Mouse (Mus musculus) liver (tissue): Measurements from ENCODE around the gene Elovl1.

Experiments
- DNase-seq: peaks from one replicate; pipeline ENCODE4 v3.0.0-alpha.2; 2020; ENCODE audit warnings: mixed read lengths

Elovl1 gene

DNA sequence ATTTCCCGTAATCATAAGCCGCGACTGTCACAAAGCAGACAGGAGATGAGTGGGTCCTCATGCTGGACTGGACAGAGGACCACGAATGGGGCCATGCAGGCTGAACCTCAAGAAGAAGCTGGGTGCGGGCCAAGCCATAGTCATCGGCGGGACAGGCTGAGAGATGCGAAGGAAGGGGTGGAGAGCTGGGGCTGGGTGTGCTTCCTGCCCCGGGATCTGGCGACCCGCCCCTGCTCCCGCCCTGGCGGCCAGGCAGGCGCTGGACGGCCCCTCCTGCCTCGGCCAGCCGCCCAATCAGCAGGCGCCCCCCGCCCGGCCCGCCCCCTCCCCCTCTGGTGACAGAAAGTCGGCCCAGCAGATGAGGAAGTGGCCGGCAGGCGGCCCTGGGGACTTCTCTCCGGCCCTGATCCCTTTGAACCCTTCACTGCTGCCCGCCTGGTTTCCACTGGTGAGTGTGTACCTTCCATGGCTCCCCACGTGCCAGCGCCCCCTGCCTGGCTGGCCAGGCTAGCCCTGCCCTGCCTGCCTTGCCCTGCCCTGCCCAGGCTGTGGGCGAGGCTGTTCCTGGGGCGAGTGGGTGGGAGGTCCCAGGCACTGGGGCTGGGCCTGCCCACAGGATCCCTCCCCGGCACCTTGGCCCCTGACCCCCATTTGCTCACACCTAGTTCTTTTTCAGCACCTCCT is at the start of gene Elovl1:
TSS of gene Elovl1 (plus strand) at position 326 of the 684 bp plus-strand sequence.
- peak; percentile 94 for DNase-seq

DNA sequence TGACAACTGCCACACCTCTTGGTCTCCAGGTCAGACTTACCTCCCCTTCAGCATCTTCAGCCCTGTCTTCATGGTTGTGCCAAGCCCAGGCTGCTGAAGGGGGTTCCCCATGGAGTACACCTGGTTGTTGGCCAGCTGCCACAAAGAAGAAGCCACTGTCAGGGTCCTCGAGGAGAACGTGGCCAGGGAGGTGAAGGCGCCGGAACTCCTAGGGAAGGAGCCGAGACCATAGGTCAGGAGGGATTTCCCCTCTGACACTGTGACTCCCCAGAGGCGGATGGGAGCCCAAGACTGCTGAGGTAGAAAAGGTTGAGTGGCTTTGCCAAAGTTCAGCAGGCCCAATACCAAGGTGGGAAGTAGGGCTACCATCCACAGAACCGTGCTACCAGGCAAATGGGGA is 44.6 kb upstream of the Elovl1 start:
- DNase-seq, result no peak

DNA sequence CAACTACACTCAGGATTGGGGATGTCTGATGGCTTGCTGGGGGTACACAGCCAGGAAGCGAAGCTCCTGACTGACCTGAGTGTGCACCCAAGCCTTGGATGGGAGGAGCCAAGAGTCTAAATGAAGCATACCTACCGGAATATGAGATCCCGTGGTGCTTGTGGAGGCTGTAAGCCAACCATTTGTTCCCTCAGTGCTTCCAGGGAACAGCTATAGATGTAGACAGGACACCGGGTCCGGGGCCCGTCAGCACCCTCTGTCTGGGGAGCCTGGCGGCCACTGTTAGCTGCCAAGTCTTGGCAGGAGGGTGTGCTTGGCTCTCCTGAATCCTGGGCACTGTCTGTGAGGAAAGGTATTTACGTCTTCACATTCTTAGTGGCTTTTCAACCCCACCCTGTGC is 40.6 kb upstream of the Elovl1 start:
- DNase-seq, result no peak

- no peak for DNase-seq
Measured at GRCm38 (mm10) chr4:118390146-118390545, 37.7 kb upstream of the Elovl1 start.

GRCm38 (mm10) chr4:118394505-118394904 is 33.4 kb upstream of the Elovl1 start:
- no peak for DNase-seq

GRCm38 (mm10) chr4:118395289-118395688 is 32.6 kb upstream of the Elovl1 start:
- no peak for DNase-seq

GRCm38 (mm10) chr4:118396433-118396832 is 31.5 kb upstream of the Elovl1 start:
- DNase-seq, result no peak

DNA sequence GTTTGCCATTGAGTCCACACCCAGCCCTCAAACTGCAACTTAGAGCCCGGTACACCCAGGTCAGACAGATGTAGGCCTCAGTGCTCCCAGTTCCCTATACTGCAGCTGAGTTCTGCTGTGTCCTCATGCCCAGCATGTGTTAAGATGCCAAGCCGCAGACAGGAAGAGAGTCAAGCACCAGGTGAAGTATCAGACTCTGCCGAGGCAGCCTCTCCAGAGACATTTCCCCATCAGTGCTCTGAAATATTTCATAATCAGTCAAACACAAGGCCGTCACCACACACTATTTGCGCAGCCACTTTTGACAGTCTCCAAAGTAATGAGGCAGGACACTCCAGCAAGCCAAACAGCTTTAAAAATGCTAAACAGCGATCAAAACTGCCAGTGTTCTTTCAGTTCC is 29.5 kb upstream of the Elovl1 start:
- DNase-seq, result no peak

- DNase-seq, result no peak
Measured at GRCm38 (mm10) chr4:118401421-118401820, 26.5 kb upstream of the Elovl1 start.

GRCm38 (mm10) chr4:118401918-118402317 is 26.0 kb upstream of the Elovl1 start:
- peak; percentile 27 for DNase-seq

GRCm38 (mm10) chr4:118402701-118403100 is 25.2 kb upstream of the Elovl1 start:
- no peak for DNase-seq

DNA sequence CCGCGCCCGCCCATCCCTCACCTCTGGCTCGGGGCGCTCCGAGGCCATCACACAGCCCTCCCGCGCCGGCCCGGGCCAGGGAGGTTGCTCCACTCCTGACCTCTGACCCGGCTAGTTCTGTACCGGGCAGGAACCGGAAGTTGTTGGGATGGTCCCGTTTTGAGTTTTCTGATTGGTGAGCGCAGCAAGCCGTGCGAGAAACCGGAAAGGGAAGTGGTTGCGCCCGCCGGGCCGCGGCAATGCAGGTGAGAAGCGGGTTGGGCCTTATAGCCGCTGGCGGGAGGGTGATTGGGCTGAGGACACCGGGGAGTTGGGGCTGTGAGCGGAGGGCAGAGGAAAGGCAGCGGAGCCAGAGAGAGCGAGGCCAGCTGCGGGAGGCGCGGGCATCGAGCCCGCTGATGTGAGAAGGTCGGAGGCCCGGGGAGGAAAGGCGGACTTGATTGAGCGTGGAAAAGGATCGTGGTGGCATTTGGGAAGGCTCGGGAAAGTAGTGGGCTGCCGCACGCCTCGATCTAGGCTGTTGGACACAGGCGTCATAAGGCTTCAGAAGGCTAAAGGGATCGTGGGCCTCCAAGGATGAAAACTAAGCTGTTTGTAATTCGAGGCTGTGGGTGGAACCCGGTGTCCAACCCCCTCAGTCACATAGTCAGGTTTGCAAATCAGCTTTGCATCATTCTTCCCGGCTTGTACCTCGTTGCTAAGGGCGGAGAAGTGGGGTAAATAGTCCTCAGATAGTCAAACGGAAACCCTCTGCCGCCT is 18.6 kb upstream of the Elovl1 start, which contains the start of the genes Szt2 and Med8:
TSS of gene Szt2 (minus strand) at position 132 of the 759 bp plus-strand sequence.
TSS of gene Med8 (plus strand) at position 196 of the 759 bp plus-strand sequence.
- DNase-seq, result peak; percentile 91

GRCm38 (mm10) chr4:118410871-118411270 is 17.0 kb upstream of the Elovl1 start:
- no peak for DNase-seq

GRCm38 (mm10) chr4:118413553-118413952 is 14.3 kb upstream of the Elovl1 start:
- no peak for DNase-seq

GRCm38 (mm10) chr4:118415779-118416178 is 12.1 kb upstream of the Elovl1 start:
- DNase-seq, result no peak

DNA sequence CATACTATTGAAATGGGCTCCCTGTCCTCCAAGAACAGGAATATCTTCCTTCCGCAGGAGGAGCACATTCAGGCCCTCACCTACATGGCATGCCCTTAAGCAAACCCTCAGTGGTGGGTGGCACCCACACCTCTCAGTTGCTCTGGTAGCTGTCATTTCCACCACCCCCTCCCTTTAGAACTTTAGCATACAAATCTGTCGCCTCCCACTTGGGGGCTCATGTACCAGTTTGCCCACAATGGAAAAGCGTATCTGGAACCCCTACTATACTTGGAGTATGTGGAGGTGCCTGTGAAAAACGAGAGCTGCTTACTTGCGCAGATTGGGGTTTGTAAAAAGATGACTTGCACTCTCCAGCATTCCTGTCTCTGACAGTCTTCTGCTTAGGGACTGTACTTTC is 11.6 kb upstream of the Elovl1 start:
- no peak for DNase-seq

- no peak for DNase-seq
Measured at GRCm38 (mm10) chr4:118417112-118417797, 10.6 kb upstream of the Elovl1 start.

DNA sequence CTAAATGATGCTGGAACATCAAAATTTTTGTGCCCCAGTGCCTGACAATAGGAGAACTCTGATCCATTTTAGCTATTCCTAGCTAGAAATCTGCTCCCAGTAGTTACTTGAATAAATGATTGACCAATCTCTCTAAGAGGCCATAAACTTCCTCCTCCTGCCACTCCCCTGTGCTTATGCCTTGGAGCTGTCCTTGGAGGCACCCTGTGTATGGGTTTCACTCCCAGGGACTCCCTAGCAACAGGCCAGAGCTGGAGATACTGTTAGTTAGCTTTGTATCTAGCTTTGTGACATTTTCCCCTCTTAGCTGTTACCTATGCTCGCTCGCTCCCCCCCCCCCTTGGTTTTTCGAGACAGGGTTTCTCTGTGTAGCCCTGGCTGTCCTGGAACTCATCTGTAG is 6.5 kb upstream of the Elovl1 start:
- no peak for DNase-seq

DNA sequence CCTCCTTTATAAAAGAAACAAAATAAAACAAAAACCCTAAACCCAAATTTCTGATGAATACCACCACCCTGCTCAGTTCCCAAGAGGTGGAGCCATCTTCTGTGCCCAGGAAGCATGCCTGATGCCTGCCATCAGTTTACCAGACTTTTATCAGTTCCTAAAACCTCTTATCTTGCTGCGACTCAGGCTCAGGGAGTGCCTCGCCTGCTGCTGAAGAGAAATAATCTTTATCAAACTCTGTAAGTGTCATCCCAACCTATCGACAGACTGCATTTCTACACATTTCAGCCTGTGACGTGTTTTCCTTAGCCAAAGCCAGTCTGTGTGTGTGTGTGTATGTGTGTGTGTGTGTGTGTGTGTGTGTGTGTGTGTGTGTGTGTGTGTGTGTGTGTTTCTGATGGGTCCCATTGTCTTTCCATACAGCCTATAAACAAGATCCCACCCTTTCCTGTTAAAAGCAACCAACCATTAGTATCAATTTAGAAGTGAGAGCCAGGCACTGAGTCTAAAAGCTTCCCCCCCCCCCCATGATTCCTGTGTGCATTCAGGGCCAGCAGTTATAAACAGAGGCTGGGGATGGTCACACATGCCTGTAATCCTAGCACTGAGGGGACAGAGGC is 3.2 kb upstream of the Elovl1 start:
- peak; percentile 75 for DNase-seq

DNA sequence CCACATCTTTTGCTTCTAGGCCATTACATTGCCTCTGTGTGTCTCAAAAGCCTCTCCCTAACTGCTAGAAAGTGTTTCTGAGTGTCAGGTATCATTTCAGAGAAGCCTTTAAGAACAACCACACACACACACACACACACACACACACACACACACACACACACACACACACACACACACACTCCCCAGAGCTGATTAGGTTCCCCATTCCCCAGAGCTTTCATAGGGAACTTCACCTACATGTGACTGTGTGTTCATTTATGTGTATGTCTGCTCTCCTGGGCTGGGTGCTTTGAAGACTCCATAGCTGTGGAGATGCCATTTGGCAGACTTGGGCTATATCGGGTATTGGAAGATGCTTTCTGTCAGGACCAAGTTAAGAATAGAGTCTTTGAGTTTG is 2.5 kb upstream of the Elovl1 start:
- DNase-seq, result no peak

- DNase-seq, result no peak
Measured at GRCm38 (mm10) chr4:118427415-118427767, 502 bp upstream of the Elovl1 start.

- DNase-seq, result peak; percentile 57
Measured at GRCm38 (mm10) chr4:118428531-118429214, 780 bp downstream of the Elovl1 start.
